Mouse (Mus musculus) C2C12 (cell line): ENCODE data around the gene Adamts14.

Experiments
- CEBPB ChIP-seq: IDR thresholded peaks from one replicate; pipeline ENCODE4 v1.6.1; 2011; ENCODE audit warnings: low read depth, mild to moderate bottlenecking, control low read depth, moderate library complexity
- CTCF ChIP-seq: IDR thresholded peaks from one replicate; pipeline ENCODE4 v1.5.1; 2011; ENCODE audit not compliant: control insufficient read depth, insufficient read depth, insufficient read length
- MAX ChIP-seq: IDR thresholded peaks from one replicate; pipeline ENCODE4 v1.6.1; 2011; ENCODE audit warnings: mild to moderate bottlenecking, control low read depth
- MYOD1 ChIP-seq: IDR thresholded peaks from one replicate; pipeline ENCODE4 v1.6.1; 2011; ENCODE audit warnings: low read depth; ENCODE audit not compliant: control insufficient read depth, insufficient read length
- MYOG ChIP-seq: IDR thresholded peaks from one replicate; pipeline ENCODE4 v1.6.1; 2011; ENCODE audit not compliant: control insufficient read depth, insufficient read length; ENCODE audit errors: extremely low read depth
- USF1 ChIP-seq: IDR thresholded peaks from one replicate; pipeline ENCODE4 v1.6.1; 2011; ENCODE audit warnings: low read depth, mild to moderate bottlenecking, control low read depth, moderate library complexity

GRCm38 (mm10) chr10:61225694-61226093 lies 47.5 kb downstream of the Adamts14 start:
- no peak for TF ChIP-seq CTCF
- no peak for TF ChIP-seq MYOD1
- TF ChIP-seq MYOG = no peak
- no peak for TF ChIP-seq MAX
- TF ChIP-seq USF1 = no peak
- TF ChIP-seq CEBPB = no peak
